In genomic region chr1:181880752-181881325, GRCm38 (mm10) we compare ENCODE assay signal across 8 mouse cellular contexts. TPM values are rescaled to one million over a fixed set of nuclear protein-coding genes. Genes with fewer than 3 reads are reported as not detected.
DNase-seq lines count a peak whose midpoint lies in the region; ATAC-seq and TF ChIP-seq lines count a peak whose summit lies in the region.

No protein-coding gene starts in this region.

- no peak overlapping the region for H3K9ac ChIP-seq in kidney, embryonic 14.5 days (ENCODE audit: low read depth, low read length)
- H3K9ac ChIP-seq in MEL (ENCODE audit: control insufficient read depth, low read depth, low read length, poor library complexity, severe bottlenecking) = no peak overlapping the region
- no peak overlapping the region for H3K9ac ChIP-seq in embryonic facial prominence, embryonic 13.5 days

- TF ChIP-seq CTCF in MEL (IDR thresholded peaks at IDR 0.05 in 2 of 3, conservative IDR thresholded peaks at IDR 0.05 in 1 of 3; ENCODE audit: control insufficient read depth in 1 of 3, insufficient read depth in 1 of 3, low read depth in 2 of 3, low read length in 3 of 3, poor library complexity in 1 of 3, severe bottlenecking in 1 of 3) = peak; percentile 43 to 51 (median 43)

- DNase-seq in kidney, adult 11 months = no peak
- no peak for DNase-seq in MEL (ENCODE audit: low read depth, low spot score)
- DNase-seq in urinary bladder, postnatal 14 days (ENCODE audit: low spot score) = no peak
- no peak for DNase-seq in adrenal gland, adult (ENCODE audit: inconsistent age in 2 of 2, low spot score in 1 of 2)
- no peak for DNase-seq in adrenal gland, postnatal 36 days

- no peak overlapping the region for H3K4me3 ChIP-seq in kidney, embryonic 14.5 days (ENCODE audit: low read length)
- no peak overlapping the region for H3K4me3 ChIP-seq in MEL (ENCODE audit: control insufficient read depth in 1 of 2, insufficient read depth in 1 of 2, low read depth in 2 of 2, low read length in 2 of 2)
- no peak overlapping the region for H3K4me3 ChIP-seq in embryonic facial prominence, embryonic 13.5 days

- no peaks in the 10 kb centered on the region for H3K27me3 ChIP-seq in kidney, embryonic 14.5 days (ENCODE audit: control insufficient read depth, insufficient read depth, low read length)
- H3K27me3 ChIP-seq in MEL (ENCODE audit: control insufficient read depth in 1 of 2, insufficient read depth in 2 of 2, low read length in 2 of 2) = no peaks in the 10 kb centered on the region
- no peaks in the 10 kb centered on the region; the same call in 1 of the 2 replicates for H3K27me3 ChIP-seq in embryonic facial prominence, embryonic 13.5 days

- H3K27ac ChIP-seq in kidney, embryonic 14.5 days (ENCODE audit: low read depth, low read length) = no peak overlapping the region
- no peak overlapping the region for H3K27ac ChIP-seq in MEL (ENCODE audit: control insufficient read depth, low read depth, low read length)
- no peak overlapping the region for H3K27ac ChIP-seq in embryonic facial prominence, embryonic 13.5 days

- TF ChIP-seq RAD21 in MEL (IDR thresholded peaks at IDR 0.05; ENCODE audit: low read depth, low read length) = no peak

- no peak overlapping the region for H3K4me2 ChIP-seq in kidney, embryonic 14.5 days (replicated peaks; ENCODE audit: low read depth, low read length)
- H3K4me2 ChIP-seq in embryonic facial prominence, embryonic 13.5 days = 0 out of 2 replicates have a peak overlapping the region, but pooled peaks have one; percentile 18

- no peak for TF ChIP-seq POLR2A in MEL (IDR thresholded peaks at IDR 0.05; ENCODE audit: control insufficient read depth in 1 of 2, insufficient read depth in 1 of 2, low read depth in 1 of 2, low read length in 2 of 2, poor library complexity in 1 of 2)

- no peaks in the 10 kb centered on the region for H3K9me3 ChIP-seq in kidney, embryonic 14.5 days (ENCODE audit: control insufficient read depth, low read length)
- no peaks in the 10 kb centered on the region for H3K9me3 ChIP-seq in MEL (replicated peaks; ENCODE audit: insufficient read depth, low read length)
- H3K9me3 ChIP-seq in embryonic facial prominence, embryonic 13.5 days = no peaks in the 10 kb centered on the region

- H3K4me1 ChIP-seq in kidney, embryonic 14.5 days (ENCODE audit: control insufficient read depth, insufficient read depth, low read length) = no peaks in the 10 kb centered on the region
- no peaks in the 10 kb centered on the region for H3K4me1 ChIP-seq in MEL (ENCODE audit: control insufficient read depth in 1 of 2, insufficient read depth in 2 of 2, low read length in 2 of 2)
- peaks cover 11% of the 10 kb centered on the region for H3K4me1 ChIP-seq in embryonic facial prominence, embryonic 13.5 days

- no peak for TF ChIP-seq EP300 in MEL (IDR thresholded peaks at IDR 0.05; ENCODE audit: low read depth in 1 of 2, low read length in 2 of 2)

- H3K36me3 ChIP-seq in kidney, embryonic 14.5 days (ENCODE audit: control insufficient read depth, insufficient read depth, low read length) = no peaks in the 10 kb centered on the region
- H3K36me3 ChIP-seq in MEL (ENCODE audit: control insufficient read depth in 1 of 2, insufficient read depth in 2 of 2, low read length in 2 of 2) = no peaks in the 10 kb centered on the region
- H3K36me3 ChIP-seq in embryonic facial prominence, embryonic 13.5 days = no peaks in the 10 kb centered on the region

- WGBS in kidney, embryonic 14.5 days = 60% methylated on average over 15 of the region's 15 CpGs
- WGBS in embryonic facial prominence, embryonic 13.5 days = 47% methylated on average over 15 of the region's 15 CpGs

- 0 out of 2 replicates have a peak, but pooled peaks have one; percentile 21 for ATAC-seq in kidney, embryonic 14.5 days (ENCODE audit: low FRiP score, low TSS enrichment)
- ATAC-seq in embryonic facial prominence, embryonic 13.5 days (ENCODE audit: insufficient number of reproducible peaks, insufficient read depth, low FRiP score, low TSS enrichment, low read depth) = peak; percentile 16; the same call in 1 of the 2 replicates
- ATAC-seq in megakaryocyte-erythroid progenitor cell, adult 5-6 weeks (replicated peaks; ENCODE audit: low FRiP score, low TSS enrichment, poor library complexity, severe bottlenecking) = 0 out of 2 replicates have a peak, but pooled peaks have one; percentile 16

- H3K79me2 ChIP-seq in MEL (ENCODE audit: control insufficient read depth, insufficient read depth, low read length, poor library complexity) = no peaks in the 10 kb centered on the region

TF ChIP-seq in MEL, 35 proteins besides CTCF, POLR2A, EP300 and RAD21:
- no peak for TF ChIP-seq CHD1 (IDR thresholded peaks at IDR 0.05; ENCODE audit: low read depth, low read length)

RNA-seq across cellular contexts. Expression of gene Lbr, which starts 38.0 kb away (rescaled TPM):
- 92.2 and 129 TPM in 2 replicates for polyA plus RNA-seq in kidney, embryonic 14.5 days (2014; fragmentation: Nextera tagmentation; extraction: Ambion mirVana)
- 106 and 111 TPM in 2 replicates for total RNA-seq in MEL (2012; rRNA removed)
- polyA plus RNA-seq in MEL (2012; ENCODE audit: insufficient read depth in 1 of 2, insufficient read length in 2 of 2, low read depth in 1 of 2, low replicate concordance in 2 of 2, missing spikeins in 1 of 2) = 100 to 1,000 TPM in 1 of 2 experiments, not detected in 1; 120 TPM
- polyA plus RNA-seq in embryonic facial prominence, embryonic 13.5 days (2015; fragmentation: Nextera tagmentation; extraction: Ambion mirVana) = 93.1 and 106 TPM in 2 replicates
- total RNA-seq in megakaryocyte-erythroid progenitor cell, adult 5-6 weeks (2014; fragmentation: Nextera tagmentation) = 130 and 132 TPM in 2 replicates
- total RNA-seq in megakaryocyte-erythroid progenitor cell, adult 5-6 weeks (2017) = 140 and 171 TPM in 2 replicates
- 10 to 100 TPM; 20.5 to 22.7 TPM for total RNA-seq in adrenal gland, postnatal 36 days (2021)
